Mouse (Mus musculus): ENCODE results near the gene Ppp1r12b. TPM values are rescaled to one million over a fixed set of nuclear protein-coding genes. Genes with fewer than 3 reads are reported as not detected.

The Ppp1r12b gene
- total and polyA plus RNA-seq, 3 experiments = 4.7 to 7.8 TPM; not detected in 1

DNA sequence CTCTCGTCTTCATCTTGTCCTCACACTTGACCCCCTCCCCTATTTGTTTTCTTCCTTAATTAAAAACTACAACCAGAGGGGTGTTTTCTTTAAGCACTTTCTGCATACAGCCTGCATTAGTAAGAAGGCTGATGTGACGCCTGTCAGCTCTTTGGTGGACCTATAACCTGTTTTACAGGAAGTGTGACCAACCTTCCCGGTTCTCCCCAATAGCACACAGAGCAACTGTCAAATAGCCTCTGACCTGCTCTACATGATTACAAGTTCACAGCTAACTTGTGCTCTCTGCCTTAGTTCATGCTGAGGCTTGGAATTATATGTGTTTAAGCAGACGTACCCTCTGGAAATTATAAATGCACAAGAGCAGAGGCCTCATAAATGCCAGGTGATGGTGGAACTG lies 189.3 kb downstream of the Ppp1r12b start:
- Histone ChIP-seq H3K4me1 (ENCODE audit: control insufficient read depth in 1 of 2, insufficient read depth in 2 of 2, low read length in 2 of 2) (peaks cover under 1 to 2% of the 10 kb centered on the region in 2 experiments; a peak in 3 of 4 replicates), H3K79me2 (ENCODE audit: control insufficient read depth, insufficient read depth, low read length, poor library complexity) (no peaks in the 10 kb centered on the region), H3K27ac (ENCODE audit: control insufficient read depth, low read depth, low read length) (no peak overlapping the region), H3K9ac (ENCODE audit: control insufficient read depth, low read depth, low read length, poor library complexity, severe bottlenecking) (no peak overlapping the region), H3K4me3 (ENCODE audit: control insufficient read depth in 1 of 2, insufficient read depth in 1 of 2, low read depth in 2 of 2, low read length in 2 of 2) (no peak overlapping the region), H3K27me3 (ENCODE audit: control insufficient read depth in 1 of 2, insufficient read depth in 2 of 2, low read length in 2 of 2) (no peaks in the 10 kb centered on the region), H3K9me3 (replicated peaks; ENCODE audit: insufficient read depth, low read length) (no peaks in the 10 kb centered on the region), H3K36me3 (ENCODE audit: control insufficient read depth in 1 of 2, insufficient read depth in 2 of 2, low read length in 2 of 2) (peaks cover 0 to 2% of the 10 kb centered on the region in 2 experiments; a peak in 2 of 4 replicates)
- no peak for DNase-seq (ENCODE audit: low read depth, low spot score)
- TF ChIP-seq ZMIZ1 (IDR thresholded peaks at IDR 0.05; ENCODE audit: low read depth, low read length) (no peak), TBP (IDR thresholded peaks at IDR 0.05; ENCODE audit: low read depth, low read length) (no peak)

DNA sequence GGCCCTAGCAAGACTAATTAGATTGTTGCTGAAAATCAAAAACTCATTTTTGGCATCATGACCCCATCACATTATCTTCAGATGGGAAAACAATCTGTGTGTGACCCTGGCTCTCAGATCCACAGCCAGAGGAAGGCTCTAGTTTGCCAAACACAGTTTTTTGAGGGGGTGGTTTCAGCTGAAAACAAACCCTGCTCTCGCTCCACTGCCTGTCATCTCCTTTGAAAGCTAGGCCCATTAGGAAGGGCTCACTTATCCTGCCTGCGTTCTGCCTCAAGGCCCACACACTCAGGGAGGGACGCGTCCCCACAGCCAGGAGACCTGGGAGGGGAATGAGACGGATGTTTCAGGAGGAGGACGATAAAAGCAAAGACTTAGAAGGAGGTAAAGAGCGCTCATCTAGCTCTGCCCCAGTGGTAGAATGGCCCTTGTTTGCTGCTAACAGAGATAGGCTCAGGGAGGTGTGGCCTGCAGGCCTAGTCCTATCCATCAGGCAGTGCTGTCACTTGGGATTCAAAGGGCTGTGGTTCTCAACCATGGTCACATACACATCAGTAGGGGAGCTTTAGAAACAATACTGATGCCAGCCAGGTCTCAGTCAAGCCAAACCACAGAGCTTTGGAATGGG lies 190.8 kb downstream of the Ppp1r12b start:
- no peak for DNase-seq (ENCODE audit: low read depth, low spot score)
- TF ChIP-seq GATA1 (IDR thresholded peaks at IDR 0.05; ENCODE audit: low read depth, low read length) (no peak), POLR2AphosphoS2 (IDR thresholded peaks at IDR 0.05; ENCODE audit: low read length) (no peak), TAL1 (IDR thresholded peaks at IDR 0.05; ENCODE audit: low read length) (no peak), GABPA (IDR thresholded peaks at IDR 0.05; ENCODE audit: low read depth, low read length) (no peak), ZC3H11A (IDR thresholded peaks at IDR 0.05; ENCODE audit: low read depth, low read length) (no peak), POLR2A (IDR thresholded peaks at IDR 0.05; ENCODE audit: control insufficient read depth in 1 of 2, insufficient read depth in 1 of 2, low read depth in 1 of 2, low read length in 2 of 2, poor library complexity in 1 of 2) (no peak), MXI1 (IDR thresholded peaks at IDR 0.05; ENCODE audit: low read depth, low read length) (no peak), CHD2 (IDR thresholded peaks at IDR 0.05; ENCODE audit: low read length) (no peak), MAFK (IDR thresholded peaks at IDR 0.05; ENCODE audit: borderline replicate concordance, low read depth, low read length) (no peak), BHLHE40 (IDR thresholded peaks at IDR 0.05; ENCODE audit: borderline replicate concordance, low read depth, low read length) (no peak), USF1 (IDR thresholded peaks at IDR 0.05; ENCODE audit: low read depth, low read length) (no peak)
- no peak overlapping the region for H3K9ac ChIP-seq (ENCODE audit: control insufficient read depth, low read depth, low read length, poor library complexity, severe bottlenecking)
- peaks cover 0 to 2% of the 10 kb centered on the region in 2 experiments; a peak in 2 of 4 replicates for H3K36me3 ChIP-seq (ENCODE audit: control insufficient read depth in 1 of 2, insufficient read depth in 2 of 2, low read length in 2 of 2)
- H3K9me3 ChIP-seq (replicated peaks; ENCODE audit: insufficient read depth, low read length) = no peaks in the 10 kb centered on the region
- no peaks in the 10 kb centered on the region for H3K79me2 ChIP-seq (ENCODE audit: control insufficient read depth, insufficient read depth, low read length, poor library complexity)
- no peaks in the 10 kb centered on the region for H3K27me3 ChIP-seq (ENCODE audit: control insufficient read depth in 1 of 2, insufficient read depth in 2 of 2, low read length in 2 of 2)
- H3K4me3 ChIP-seq (ENCODE audit: control insufficient read depth in 1 of 2, insufficient read depth in 1 of 2, low read depth in 2 of 2, low read length in 2 of 2) = no peak overlapping the region
- peaks cover 0 to 2% of the 10 kb centered on the region in 2 experiments; a peak in 2 of 4 replicates for H3K4me1 ChIP-seq (ENCODE audit: control insufficient read depth in 1 of 2, insufficient read depth in 2 of 2, low read length in 2 of 2)
- no peak overlapping the region for H3K27ac ChIP-seq (ENCODE audit: control insufficient read depth, low read depth, low read length)

DNA sequence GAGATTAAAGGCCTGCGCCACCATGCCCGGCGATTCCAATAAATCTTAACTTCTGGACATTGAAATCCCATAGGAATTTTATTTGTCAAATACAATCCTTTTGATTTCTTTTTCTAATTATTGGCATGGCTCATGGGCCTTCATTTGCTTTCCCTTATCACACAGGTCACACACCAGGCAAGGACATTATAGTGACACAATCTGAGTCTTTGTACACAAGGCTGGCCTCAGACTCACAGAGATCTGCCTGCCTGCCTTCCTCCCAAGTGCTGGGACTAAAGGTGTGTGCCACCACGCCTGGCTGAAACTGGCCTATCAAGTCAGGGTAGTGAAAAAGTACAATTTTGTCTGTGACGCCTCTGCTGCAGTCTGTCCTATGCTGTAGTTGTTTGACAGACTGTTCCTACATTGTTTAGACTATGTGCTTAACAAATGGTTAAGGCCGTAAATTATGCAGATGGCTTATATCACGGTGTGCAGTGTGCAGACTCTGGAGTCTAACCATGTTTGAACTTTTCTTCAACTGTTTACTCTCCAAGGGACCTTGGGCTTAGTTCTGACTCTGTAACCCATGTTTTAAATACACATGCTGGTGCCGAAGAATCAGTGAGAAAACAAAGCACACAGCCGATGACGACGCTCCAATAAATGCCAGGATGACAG lies 191.8 kb downstream of the Ppp1r12b start:
- DNase-seq (ENCODE audit: low read depth, low spot score) = no peak
- Histone ChIP-seq H3K79me2 (ENCODE audit: control insufficient read depth, insufficient read depth, low read length, poor library complexity) (no peaks in the 10 kb centered on the region), H3K9ac (ENCODE audit: control insufficient read depth, low read depth, low read length, poor library complexity, severe bottlenecking) (no peak overlapping the region), H3K9me3 (replicated peaks; ENCODE audit: insufficient read depth, low read length) (no peaks in the 10 kb centered on the region), H3K36me3 (ENCODE audit: control insufficient read depth in 1 of 2, insufficient read depth in 2 of 2, low read length in 2 of 2) (peaks cover 0 to 2% of the 10 kb centered on the region in 2 experiments; a peak in 2 of 4 replicates), H3K4me3 (ENCODE audit: control insufficient read depth in 1 of 2, insufficient read depth in 1 of 2, low read depth in 2 of 2, low read length in 2 of 2) (no peak overlapping the region), H3K27ac (ENCODE audit: control insufficient read depth, low read depth, low read length) (no peak overlapping the region), H3K4me1 (ENCODE audit: control insufficient read depth in 1 of 2, insufficient read depth in 2 of 2, low read length in 2 of 2) (peaks cover 0 to 2% of the 10 kb centered on the region in 2 experiments; a peak in 2 of 4 replicates), H3K27me3 (ENCODE audit: control insufficient read depth in 1 of 2, insufficient read depth in 2 of 2, low read length in 2 of 2) (no peaks in the 10 kb centered on the region)
- TF ChIP-seq SMC3 (IDR thresholded peaks at IDR 0.05; ENCODE audit: low read depth, low read length) (no peak), CHD2 (IDR thresholded peaks at IDR 0.05; ENCODE audit: low read length) (no peak), ZKSCAN1 (IDR thresholded peaks at IDR 0.05; ENCODE audit: low read depth, low read length) (no peak), ZMIZ1 (IDR thresholded peaks at IDR 0.05; ENCODE audit: low read depth, low read length) (no peak), MAFK (IDR thresholded peaks at IDR 0.05; ENCODE audit: borderline replicate concordance, low read depth, low read length) (no peak), CHD1 (IDR thresholded peaks at IDR 0.05; ENCODE audit: low read depth, low read length) (no peak)

All from MEL (cell line).